ENCODE assay signal across 9 mouse cellular contexts in genomic region chr1:180980464-180980863, GRCm38 (mm10). TPM values are rescaled to one million over a fixed set of nuclear protein-coding genes. Genes with fewer than 3 reads are reported as not detected.
DNase-seq lines count a peak whose midpoint lies in the region; ATAC-seq and TF ChIP-seq lines count a peak whose summit lies in the region.
"Had no signal": no experiment of that assay in that cellular context is flagged by ENCODE, and none has a peak within 500 bp of the region (broad histone marks: within the 10 kb centered on the region; RNA-seq: fewer than 3 reads in every experiment).

No protein-coding gene starts in this region.

- no peaks in the 10 kb centered on the region for H3K36me3 ChIP-seq in limb, embryonic 11.5 days (ENCODE audit: control insufficient read depth, insufficient read depth, low read length)
- no peaks in the 10 kb centered on the region for H3K36me3 ChIP-seq in limb, embryonic 10.5 days
- no peaks in the 10 kb centered on the region for H3K36me3 ChIP-seq in CH12.LX (replicated peaks in 1 of 2; ENCODE audit: control insufficient read depth in 1 of 2, insufficient read depth in 1 of 2, low read length in 1 of 2)
- H3K36me3 ChIP-seq in forebrain, embryonic 14.5 days (ENCODE audit: control insufficient read depth, insufficient read depth, low read length), result no peaks in the 10 kb centered on the region

- dilution Hi-C loops in CH12.LX (cut with MboI; ENCODE audit: extremely low pct_ligation_motif_present, extremely low pct_unique_long_range_greater_than_20kb, low sequenced_read_pairs), result no loop called here

- TF ChIP-seq EP300 in CH12.LX (IDR thresholded peaks at IDR 0.05; ENCODE audit: low read length), result no peak

- DNase-seq in limb, embryonic 11.5 days (ENCODE audit: low spot score), result peak; percentile 35
- no peak for DNase-seq in limb, embryonic 10.5 days (ENCODE audit: low spot score)
- peak; percentile 40 for DNase-seq in CH12.LX (ENCODE audit: extremely low read depth)
- DNase-seq in forebrain, embryonic 14.5 days (ENCODE audit: low spot score), result no peak
- DNase-seq in heart, adult 18-20 months, result no peak
- DNase-seq: heart, postnatal 36 days had no signal

- WGBS in limb, embryonic 11.5 days, result 77% methylated on average over 2 of the region's 2 CpGs
- 57% methylated on average over 2 of the region's 2 CpGs for WGBS in limb, embryonic 10.5 days
- 86% methylated on average over 2 of the region's 2 CpGs for WGBS in bone marrow, adult 2 months
- 75% methylated on average over 2 of the region's 2 CpGs for WGBS in forebrain, embryonic 14.5 days

- H3K27ac ChIP-seq in limb, embryonic 11.5 days (replicated peaks; ENCODE audit: low read depth, low read length), result no peak overlapping the region
- H3K27ac ChIP-seq in limb, embryonic 10.5 days, result no peak overlapping the region
- no peak overlapping the region for H3K27ac ChIP-seq in CH12.LX (ENCODE audit: insufficient read depth, low read depth)
- no peak overlapping the region for H3K27ac ChIP-seq in bone marrow, adult 2 months (ENCODE audit: control insufficient read depth, insufficient read depth, low read depth, low read length, poor library complexity)
- H3K27ac ChIP-seq in forebrain, embryonic 14.5 days (ENCODE audit: low read depth, low read length), result no peak overlapping the region
- H3K27ac ChIP-seq: limb, embryonic 15.5 days had no signal

- no peaks in the 10 kb centered on the region for H3K27me3 ChIP-seq in limb, embryonic 11.5 days (ENCODE audit: control insufficient read depth, insufficient read depth, low read length)
- no peaks in the 10 kb centered on the region for H3K27me3 ChIP-seq in limb, embryonic 10.5 days (ENCODE audit: low read depth, poor library complexity, severe bottlenecking)
- peaks cover 3% of the 10 kb centered on the region for H3K27me3 ChIP-seq in CH12.LX (replicated peaks)
- no peaks in the 10 kb centered on the region for H3K27me3 ChIP-seq in forebrain, embryonic 14.5 days (replicated peaks; ENCODE audit: control insufficient read depth, insufficient read depth, low read length)
- H3K27me3 ChIP-seq: limb, embryonic 15.5 days had no signal

- no peaks in the 10 kb centered on the region for H3K9me3 ChIP-seq in limb, embryonic 11.5 days (ENCODE audit: control insufficient read depth, low read length)
- no peaks in the 10 kb centered on the region for H3K9me3 ChIP-seq in limb, embryonic 10.5 days (replicated peaks)
- peaks cover 3% of the 10 kb centered on the region for H3K9me3 ChIP-seq in CH12.LX (replicated peaks; ENCODE audit: low read length)
- H3K9me3 ChIP-seq in forebrain, embryonic 14.5 days (replicated peaks; ENCODE audit: control insufficient read depth, low read length), result no peaks in the 10 kb centered on the region
- H3K9me3 ChIP-seq: limb, embryonic 15.5 days had no signal

- no peaks in the 10 kb centered on the region for H3K79me2 ChIP-seq in CH12.LX (replicated peaks; ENCODE audit: control insufficient read depth, extremely low read depth, insufficient read depth, poor library complexity, severe bottlenecking)

- H3K4me2 ChIP-seq in limb, embryonic 11.5 days (ENCODE audit: low read depth, severe bottlenecking), result no peak overlapping the region
- no peak overlapping the region for H3K4me2 ChIP-seq in CH12.LX (ENCODE audit: insufficient read depth, low read depth, poor library complexity, severe bottlenecking)
- H3K4me2 ChIP-seq in forebrain, embryonic 14.5 days (ENCODE audit: low read length), result no peak overlapping the region
- H3K4me2 ChIP-seq: limb, embryonic 15.5 days had no signal

- TF ChIP-seq POLR2A in CH12.LX (IDR thresholded peaks at IDR 0.05; ENCODE audit: low read depth, low read length), result no peak
- no peak for TF ChIP-seq POLR2A in bone marrow, adult 2 months (IDR thresholded peaks at IDR 0.05; ENCODE audit: borderline replicate concordance, control insufficient read depth, low read depth, low read length)

- no peak; the same call in 1 of the 2 replicates for TF ChIP-seq RAD21 in CH12.LX (IDR thresholded peaks at IDR 0.05; ENCODE audit: low read depth, low read length)

- peak; percentile 10 to 52; a peak in 2 of 4 replicates for TF ChIP-seq CTCF in CH12.LX (conservative IDR thresholded peaks at IDR 0.05 in 1 of 2, IDR thresholded peaks at IDR 0.05 in 1 of 2; ENCODE audit: low read depth in 2 of 2, low read length in 2 of 2)
- peak; percentile 6; the same call in 1 of the 2 replicates for TF ChIP-seq CTCF in bone marrow, adult 2 months (IDR thresholded peaks at IDR 0.05; ENCODE audit: control insufficient read depth, insufficient read depth, low read length)

- in situ Hi-C loops in CH12.LX (cut with MboI; ENCODE audit: low pct_ligation_motif_present, low pct_unique_long_range_greater_than_20kb, low sequenced_read_pairs), result no loop called here

- H3K4me1 ChIP-seq in limb, embryonic 11.5 days (ENCODE audit: control insufficient read depth, insufficient read depth, low read length), result no peaks in the 10 kb centered on the region
- H3K4me1 ChIP-seq in limb, embryonic 10.5 days, result no peaks in the 10 kb centered on the region
- H3K4me1 ChIP-seq in CH12.LX (ENCODE audit: control insufficient read depth in 1 of 2, insufficient read depth in 2 of 2), result no peaks in the 10 kb centered on the region
- no peaks in the 10 kb centered on the region for H3K4me1 ChIP-seq in bone marrow, adult 2 months (ENCODE audit: control insufficient read depth, insufficient read depth, low read length)
- H3K4me1 ChIP-seq in forebrain, embryonic 14.5 days (ENCODE audit: control insufficient read depth, insufficient read depth, low read length), result no peaks in the 10 kb centered on the region
- H3K4me1 ChIP-seq: limb, embryonic 15.5 days had no signal

- no peak overlapping the region for H3K4me3 ChIP-seq in limb, embryonic 11.5 days (ENCODE audit: low read depth, low read length)
- H3K4me3 ChIP-seq in limb, embryonic 10.5 days, result no peak overlapping the region
- no peak overlapping the region for H3K4me3 ChIP-seq in CH12.LX (replicated peaks in 1 of 3; ENCODE audit: low read depth in 2 of 3, low read length in 2 of 3, poor library complexity in 1 of 3)
- H3K4me3 ChIP-seq in bone marrow, adult 2 months (replicated peaks; ENCODE audit: control insufficient read depth, low read depth, low read length), result no peak overlapping the region
- H3K4me3 ChIP-seq in forebrain, embryonic 14.5 days (ENCODE audit: low read depth, low read length), result no peak overlapping the region
- H3K4me3 ChIP-seq: limb, embryonic 15.5 days had no signal

- no peak for ATAC-seq in limb, embryonic 11.5 days (ENCODE audit: insufficient number of reproducible peaks, low FRiP score, low TSS enrichment, low read depth)
- ATAC-seq in megakaryocyte progenitor cell, adult 5-6 weeks (replicated peaks; ENCODE audit: poor library complexity), result peak; percentile 73
- no peak for ATAC-seq in forebrain, embryonic 14.5 days

- no peak overlapping the region for H3K9ac ChIP-seq in limb, embryonic 11.5 days (ENCODE audit: low read length)
- no peak overlapping the region for H3K9ac ChIP-seq in CH12.LX (ENCODE audit: insufficient read depth, low read depth)
- no peak overlapping the region for H3K9ac ChIP-seq in forebrain, embryonic 14.5 days (ENCODE audit: low read length)
- H3K9ac ChIP-seq: limb, embryonic 15.5 days had no signal

TF ChIP-seq in CH12.LX, 34 proteins besides CTCF, POLR2A, EP300 and RAD21 (continues in another document):
- no peak for TF ChIP-seq SIN3A (IDR thresholded peaks at IDR 0.05; ENCODE audit: low read length)
- no peak for TF ChIP-seq SMC3 (IDR thresholded peaks at IDR 0.05; ENCODE audit: low read depth, low read length)
- no peak for TF ChIP-seq ZMIZ1 (IDR thresholded peaks at IDR 0.05; ENCODE audit: low read depth, low read length)
- no peak for TF ChIP-seq HCFC1 (IDR thresholded peaks at IDR 0.05; ENCODE audit: low read depth, low read length)
- no peak for TF ChIP-seq ZNF384 (IDR thresholded peaks at IDR 0.05; ENCODE audit: low read depth, low read length)

RNA-seq across cellular contexts. Expression of gene Tmem63a, which starts 38.3 kb away (rescaled TPM):
- 5.6 and 6.1 TPM in 2 replicates for polyA plus RNA-seq in limb, embryonic 11.5 days (2014; fragmentation: Nextera tagmentation; extraction: Ambion mirVana)
- 2.9 and 6.2 TPM in 2 replicates for polyA plus RNA-seq in limb, embryonic 10.5 days (2016; fragmentation: Nextera tagmentation; extraction: Ambion mirVana)
- total RNA-seq in CH12.LX (2012; rRNA removed) (2.2 and 2.6 TPM in 2 replicates), CH12.LX (2014; rRNA removed) (0.89 and 1.1 TPM in 2 replicates)
- 3.0 TPM in 2 replicates for polyA plus RNA-seq in CH12.LX (2012; ENCODE audit: insufficient read length, low read depth)
- 20.7 and 32.8 TPM in 2 replicates for polyA plus RNA-seq in bone marrow, adult 2 months (2011; ENCODE audit: insufficient read depth, insufficient read length, low replicate concordance, missing spikeins)
- 15.0 and 15.6 TPM in 2 replicates for total RNA-seq in megakaryocyte progenitor cell, adult 5-6 weeks (2015)
- 16.5 and 16.8 TPM in 2 replicates for total RNA-seq in megakaryocyte progenitor cell, adult 5-6 weeks (2017)
- polyA plus RNA-seq in forebrain, embryonic 14.5 days (2014; fragmentation: Nextera tagmentation; extraction: Ambion mirVana), result 1.1 and 1.3 TPM in 2 replicates
- total RNA-seq in heart, adult 18-20 months (2021), result 10 to 100 TPM; 15.0 to 15.9 TPM

RNA-seq across cellular contexts. Expression of gene Ephx1, which starts 40.2 kb away (rescaled TPM):
- polyA plus RNA-seq in limb, embryonic 11.5 days (2014; fragmentation: Nextera tagmentation; extraction: Ambion mirVana), result 1.7 TPM in 2 replicates
- polyA plus RNA-seq in limb, embryonic 10.5 days (2016; fragmentation: Nextera tagmentation; extraction: Ambion mirVana), result 0.87 and 1.4 TPM in 2 replicates
- 7.5 and 12.0 TPM in 2 replicates for total RNA-seq in CH12.LX (2012; rRNA removed)
- 9.8 and 10.7 TPM in 2 replicates for total RNA-seq in CH12.LX (2014; rRNA removed)
- polyA plus RNA-seq in CH12.LX (2012; ENCODE audit: insufficient read length, low read depth), result 20.7 and 21.5 TPM in 2 replicates
- polyA plus RNA-seq in bone marrow, adult 2 months (2011; ENCODE audit: insufficient read depth, insufficient read length, low replicate concordance, missing spikeins), result 7.2 and 13.4 TPM in 2 replicates
- total RNA-seq in megakaryocyte progenitor cell, adult 5-6 weeks (2015), result 0.68 and 2.0 TPM in 2 replicates
- 0.88 and 1.1 TPM in 2 replicates for total RNA-seq in megakaryocyte progenitor cell, adult 5-6 weeks (2017)
- polyA plus RNA-seq in forebrain, embryonic 14.5 days (2014; fragmentation: Nextera tagmentation; extraction: Ambion mirVana), result 4.1 and 5.5 TPM in 2 replicates
- 10 to 100 TPM; 28.7 to 37.5 TPM for total RNA-seq in heart, adult 18-20 months (2021)

RNA-seq across cellular contexts. Expression of gene Lefty1, which starts 45.6 kb away (rescaled TPM):
- 0.12 and 1.4 TPM in 2 replicates for polyA plus RNA-seq in limb, embryonic 11.5 days (2014; fragmentation: Nextera tagmentation; extraction: Ambion mirVana)
- 0.23 and 0.33 TPM in 2 replicates for polyA plus RNA-seq in limb, embryonic 10.5 days (2016; fragmentation: Nextera tagmentation; extraction: Ambion mirVana)
- total RNA-seq in CH12.LX (2012; rRNA removed) (0.17 TPM in 1 of 2 replicates, not detected in the other), CH12.LX (2014; rRNA removed) (0.14 TPM in 1 of 2 replicates, not detected in the other)
- 0.15 TPM in 1 of 2 replicates, not detected in the other for polyA plus RNA-seq in CH12.LX (2012; ENCODE audit: insufficient read length, low read depth)
- 2.6 TPM in 2 replicates for polyA plus RNA-seq in bone marrow, adult 2 months (2011; ENCODE audit: insufficient read depth, insufficient read length, low replicate concordance, missing spikeins)
- total RNA-seq in megakaryocyte progenitor cell, adult 5-6 weeks (2015), result 0.90 and 1.7 TPM in 2 replicates
- 0.27 TPM in 1 of 2 replicates, not detected in the other for total RNA-seq in megakaryocyte progenitor cell, adult 5-6 weeks (2017)
- 0.15 and 0.56 TPM in 2 replicates for polyA plus RNA-seq in forebrain, embryonic 14.5 days (2014; fragmentation: Nextera tagmentation; extraction: Ambion mirVana)
- total RNA-seq in heart, adult 18-20 months (2021), result under 1 TPM; 0.28 to 0.84 TPM

Comparison
In these comparisons a context has a peak if more than half of its experiments do, and no peak if none do; other contexts are left out.
1. DNase-seq: peak in limb, embryonic 11.5 days (single experiment) and CH12.LX (single experiment); none in limb, embryonic 10.5 days (single experiment), forebrain, embryonic 14.5 days (single experiment) and heart, adult 18-20 months (0 of 2).